ENCODE assay signal across 8 mouse cellular contexts in the genomic region with DNA sequence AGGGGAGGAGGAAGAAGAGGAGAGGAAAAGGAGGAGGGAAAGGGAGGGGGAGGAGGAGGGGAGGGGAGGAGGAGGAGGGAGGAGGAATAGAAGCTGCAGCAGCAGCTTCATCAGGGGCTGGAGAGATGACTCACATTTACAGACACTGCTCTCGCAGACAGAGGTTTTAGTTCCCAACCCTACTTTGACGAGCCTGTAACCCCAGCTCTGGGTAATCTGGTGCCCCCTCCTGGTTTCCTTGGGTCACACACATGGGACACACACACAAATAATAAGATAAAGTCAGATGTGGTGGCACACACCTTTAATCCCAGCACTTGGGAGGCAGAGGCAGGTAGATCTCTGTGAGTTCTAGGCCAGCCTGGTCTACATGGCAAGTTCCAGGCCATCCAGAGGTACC. TPM values are rescaled to one million over a fixed set of nuclear protein-coding genes. Genes with fewer than 3 reads are reported as not detected.
DNase-seq lines count a peak whose midpoint lies in the region; ATAC-seq and TF ChIP-seq lines count a peak whose summit lies in the region.
"Had no signal": no experiment of that assay in that cellular context is flagged by ENCODE, and none has a peak within 500 bp of the region (broad histone marks: within the 10 kb centered on the region; RNA-seq: fewer than 3 reads in every experiment).

No protein-coding gene starts in this region.

- WGBS in kidney, postnatal 0 days: 36% methylated on average over 2 of the region's 2 CpGs
- 47% methylated on average over 2 of the region's 2 CpGs for WGBS in midbrain, embryonic 10.5 days

- DNase-seq in kidney, postnatal 0 days (ENCODE audit: low spot score): peak; percentile 42
- no peak for DNase-seq in kidney, adult 18-20 months
- DNase-seq in MEL-GATA-1-ER (ENCODE audit: extremely low read depth, low read depth): peak; percentile 49
- peak; percentile 42 for DNase-seq in spleen, adult 12 weeks (ENCODE audit: low spot score)
- DNase-seq in left cerebral cortex, postnatal 10 days (ENCODE audit: extremely low spot score in 1 of 2, low spot score in 2 of 2): no peak
- no peak for DNase-seq in midbrain, embryonic 10.5 days (ENCODE audit: low spot score)

- no peak overlapping the region for H3K9ac ChIP-seq in kidney, postnatal 0 days (ENCODE audit: low read depth, low read length)
- H3K9ac ChIP-seq: limb, embryonic 12.5 days had no signal

- no peaks in the 10 kb centered on the region for H3K9me3 ChIP-seq in kidney, postnatal 0 days (replicated peaks; ENCODE audit: low read length)
- no peaks in the 10 kb centered on the region for H3K9me3 ChIP-seq in midbrain, embryonic 10.5 days (replicated peaks)
- H3K9me3 ChIP-seq: limb, embryonic 12.5 days had no signal

- 0 out of 2 replicates have a peak, but pooled peaks cover 3% of the 10 kb centered on the region for H3K36me3 ChIP-seq in kidney, postnatal 0 days (ENCODE audit: insufficient read depth, low read length)
- peaks cover 40% of the 10 kb centered on the region for H3K36me3 ChIP-seq in midbrain, embryonic 10.5 days

- no peak overlapping the region for H3K4me3 ChIP-seq in kidney, postnatal 0 days (replicated peaks; ENCODE audit: low read depth, low read length)
- no peak overlapping the region for H3K4me3 ChIP-seq in midbrain, embryonic 10.5 days
- H3K4me3 ChIP-seq: limb, embryonic 12.5 days had no signal

- peak; percentile 61 for TF ChIP-seq CTCF in kidney, postnatal 0 days (IDR thresholded peaks at IDR 0.05; ENCODE audit: low read depth)

- H3K4me2 ChIP-seq in kidney, postnatal 0 days (ENCODE audit: low read length): no peak overlapping the region
- H3K4me2 ChIP-seq: limb, embryonic 12.5 days had no signal

- no peaks in the 10 kb centered on the region for H3K4me1 ChIP-seq in kidney, postnatal 0 days (replicated peaks; ENCODE audit: insufficient read depth, low read length)
- peaks cover 13% of the 10 kb centered on the region for H3K4me1 ChIP-seq in midbrain, embryonic 10.5 days
- H3K4me1 ChIP-seq: limb, embryonic 12.5 days had no signal

- intact Hi-C loops in left cerebral cortex, postnatal 10 days (cut with DNase I): no loop called here

- no peak for ATAC-seq in kidney, postnatal 0 days (replicated peaks; ENCODE audit: low FRiP score, low read depth)
- peak; percentile 73 for ATAC-seq in granulocyte monocyte progenitor cell, adult 5-6 weeks (replicated peaks; ENCODE audit: poor library complexity, severe bottlenecking)

- no peak overlapping the region for H3K27ac ChIP-seq in kidney, postnatal 0 days
- H3K27ac ChIP-seq in midbrain, embryonic 10.5 days (replicated peaks): no peak overlapping the region
- H3K27ac ChIP-seq: limb, embryonic 12.5 days had no signal

- no peaks in the 10 kb centered on the region for H3K27me3 ChIP-seq in kidney, postnatal 0 days (ENCODE audit: insufficient read depth, low read length)
- H3K27me3 ChIP-seq in midbrain, embryonic 10.5 days (ENCODE audit: low read depth, poor library complexity, severe bottlenecking): no peaks in the 10 kb centered on the region
- H3K27me3 ChIP-seq: limb, embryonic 12.5 days had no signal

RNA-seq across cellular contexts. Expression of a gene that starts 19.1 kb away (rescaled TPM):
- 61.3 and 68.5 TPM in 2 replicates for polyA plus RNA-seq in kidney, postnatal 0 days (2015; fragmentation: Nextera tagmentation; extraction: Ambion mirVana)
- 43.3 and 56.8 TPM in 2 replicates for total RNA-seq in granulocyte monocyte progenitor cell, adult 5-6 weeks (2014; fragmentation: Nextera tagmentation)
- total RNA-seq in granulocyte monocyte progenitor cell, adult 5-6 weeks (2017): 65.2 and 91.1 TPM in 2 replicates
- 10 to 100 TPM; 47.5 to 48.6 TPM for total RNA-seq in left cerebral cortex, postnatal 10 days (2021)
- 55.6 TPM in 2 replicates for polyA plus RNA-seq in midbrain, embryonic 10.5 days (2016; fragmentation: Nextera tagmentation; extraction: Ambion mirVana)

RNA-seq across cellular contexts. Expression of a gene that starts 27.2 kb away (rescaled TPM):
- 16.6 and 19.0 TPM in 2 replicates for polyA plus RNA-seq in kidney, postnatal 0 days (2015; fragmentation: Nextera tagmentation; extraction: Ambion mirVana)
- total RNA-seq in granulocyte monocyte progenitor cell, adult 5-6 weeks (2014; fragmentation: Nextera tagmentation): 5.3 and 9.0 TPM in 2 replicates
- 2.8 and 4.6 TPM in 2 replicates for total RNA-seq in granulocyte monocyte progenitor cell, adult 5-6 weeks (2017)
- 10 to 100 TPM; 57.7 to 61.2 TPM for total RNA-seq in left cerebral cortex, postnatal 10 days (2021)
- 34.3 and 42.6 TPM in 2 replicates for polyA plus RNA-seq in midbrain, embryonic 10.5 days (2016; fragmentation: Nextera tagmentation; extraction: Ambion mirVana)

RNA-seq across cellular contexts. Expression of a gene that starts 43.2 kb away (rescaled TPM):
- polyA plus RNA-seq in kidney, postnatal 0 days (2015; fragmentation: Nextera tagmentation; extraction: Ambion mirVana): 14.1 and 16.1 TPM in 2 replicates
- total RNA-seq in granulocyte monocyte progenitor cell, adult 5-6 weeks (2014; fragmentation: Nextera tagmentation): not detected in 2 replicates
- total RNA-seq in granulocyte monocyte progenitor cell, adult 5-6 weeks (2017): not detected in 2 replicates
- not detected for total RNA-seq in left cerebral cortex, postnatal 10 days (2021)
- polyA plus RNA-seq in midbrain, embryonic 10.5 days (2016; fragmentation: Nextera tagmentation; extraction: Ambion mirVana): 2.9 and 3.1 TPM in 2 replicates

Comparison
In these comparisons a context has a peak if more than half of its experiments do, and no peak if none do; other contexts are left out.
1. DNase-seq: peak in kidney, postnatal 0 days (single experiment), MEL-GATA-1-ER (single experiment) and spleen, adult 12 weeks (single experiment); none in kidney, adult 18-20 months (single experiment), left cerebral cortex, postnatal 10 days (0 of 2) and midbrain, embryonic 10.5 days (single experiment).
2. RNA of a gene that starts 27.2 kb away (total RNA-seq): 57.7 to 61.2 TPM in left cerebral cortex, postnatal 10 days; 2.8 to 9.0 TPM in granulocyte monocyte progenitor cell, adult 5-6 weeks; every median in the first group is over 4 times any median in the second.